Mouse (Mus musculus) ES-E14 (cell line): Measurements from ENCODE around the gene Lifr. TPM values are rescaled to one million over a fixed set of nuclear protein-coding genes. Genes with fewer than 3 reads are reported as not detected.
A peak's percentile ranks its signal among the peaks of the same experiment; 100 is the strongest.

ENCODE experiments used
- DNase-seq: peaks from one replicate; pipeline ENCODE4 v3.0.0-alpha.2; 2013; ENCODE audit warnings: low read depth, low spot score
- H3K27ac ChIP-seq: 2 replicates; pipeline ENCODE4 v1.5.1; 2012; ENCODE audit warnings: low read depth, mild to moderate bottlenecking, low read length, moderate library complexity, mixed read lengths; ENCODE audit not compliant: poor library complexity, insufficient read depth, severe bottlenecking
- H3K36me3 ChIP-seq: 2 replicates; pipeline ENCODE4 v1.6.1; 2012; ENCODE audit warnings: mild to moderate bottlenecking, low read length, moderate library complexity, mixed read lengths; ENCODE audit not compliant: control insufficient read depth, poor library complexity, insufficient read depth, severe bottlenecking
- H3K4me1 ChIP-seq, 2 experiments: fragments of 150-350 bp in 1 of 2; sonication (generic) in 1 of 2; 2 replicates each; pipeline ENCODE4 v1.6.1; 2012; ENCODE audit warnings: low read length in 2 of 2, mild to moderate bottlenecking in 1 of 2, mixed read lengths in 1 of 2; ENCODE audit not compliant: control insufficient read depth in 2 of 2, insufficient read depth in 2 of 2, poor library complexity in 1 of 2
- H3K4me3 ChIP-seq, 2 experiments: fragments of 150-350 bp in 1 of 2; sonication (generic) in 1 of 2; 2 replicates each; pipeline ENCODE4 v1.5.1; 2012; ENCODE audit warnings: low read length in 2 of 2, low read depth in 1 of 2, mild to moderate bottlenecking in 1 of 2, mixed read lengths in 1 of 2; ENCODE audit not compliant: insufficient read depth in 1 of 2, poor library complexity in 1 of 2, severe bottlenecking in 1 of 2
- H3K9ac ChIP-seq: 2 replicates; pipeline ENCODE4 v1.6.1; 2012; ENCODE audit warnings: low read depth, mild to moderate bottlenecking, low read length, mixed read lengths; ENCODE audit not compliant: poor library complexity, insufficient read depth, severe bottlenecking
- H3K9me3 ChIP-seq: fragments of 150-350 bp; sonication (generic); 2 replicates; pipeline ENCODE4 v1.6.1; 2012; ENCODE audit warnings: low read depth, mild to moderate bottlenecking, low read length; ENCODE audit not compliant: control insufficient read depth, insufficient read depth
- CHD2 ChIP-seq: IDR thresholded peaks from 2 replicates; pipeline ENCODE4 v1.6.1; 2014; ENCODE audit warnings: mild to moderate bottlenecking, low read depth, low read length, inconsistent platforms
- HCFC1 ChIP-seq: IDR thresholded peaks from 2 replicates; pipeline ENCODE4 v1.6.1; 2012; ENCODE audit warnings: low read length, inconsistent platforms, borderline replicate concordance; ENCODE audit not compliant: insufficient read depth
- MAFK ChIP-seq: IDR thresholded peaks from 2 replicates; pipeline ENCODE4 v1.6.1; 2014; ENCODE audit warnings: mild to moderate bottlenecking, low read depth, low read length, inconsistent platforms; ENCODE audit not compliant: insufficient read depth
- ZC3H11A ChIP-seq: IDR thresholded peaks from 2 replicates; pipeline ENCODE4 v1.6.1; 2012; ENCODE audit warnings: low read depth, mild to moderate bottlenecking, inconsistent platforms, low read length, borderline replicate concordance
- ZNF384 ChIP-seq: IDR thresholded peaks from 2 replicates; pipeline ENCODE4 v1.6.1; 2012; ENCODE audit warnings: low read depth, low read length, inconsistent platforms
- in situ Hi-C, 2 experiments: fragments of 600-800 bp; cut with MboI; formaldehyde crosslinking; loops; one replicate each; pipeline ENCODE4 v1.15.1; 2025; ENCODE audit warnings: low sequenced_read_pairs in 2 of 2, inconsistent platforms in 1 of 2; ENCODE audit not compliant: unreplicated experiment in 2 of 2
- total RNA-seq: library from RNA; depleted of rRNA; stranded (reverse); fragments of 300-350 nt; gene quantifications from 2 replicates; pipeline ENCODE4 v1.2.3, GENCODE M21; 2012

Lifr gene
- total RNA-seq, 1 experiment, result 89.3 TPM

GRCm38 (mm10) chr15:7103051-7103450 lies 12.6 kb downstream of the Lifr start:
- no peaks in the 10 kb centered on the region for H3K4me1 ChIP-seq
- in situ Hi-C loops, result no loop called here
- TF ChIP-seq CHD2, result no peak
- no peak for TF ChIP-seq ZC3H11A
- TF ChIP-seq HCFC1, result no peak
- no peak overlapping the region for H3K4me3 ChIP-seq
- H3K9me3 ChIP-seq, result no peaks in the 10 kb centered on the region
- H3K36me3 ChIP-seq, result no peaks in the 10 kb centered on the region
- DNase-seq, result no peak
- no peak overlapping the region for H3K27ac ChIP-seq
- H3K9ac ChIP-seq, result no peak overlapping the region

GRCm38 (mm10) chr15:7105224-7105623 lies 14.8 kb downstream of the Lifr start:
- TF ChIP-seq HCFC1, result no peak
- no peak for TF ChIP-seq ZC3H11A
- no peak for TF ChIP-seq MAFK
- TF ChIP-seq CHD2, result no peak
- no peak for TF ChIP-seq ZNF384
- Histone ChIP-seq H3K4me3 (no peak overlapping the region), H3K27ac (no peak overlapping the region), H3K4me1 (peaks cover 5 to 7% of the 10 kb centered on the region in 2 experiments; a peak in 2 of 4 replicates), H3K9me3 (no peaks in the 10 kb centered on the region), H3K9ac (no peak overlapping the region), H3K36me3 (no peaks in the 10 kb centered on the region; the same call in 1 of the 2 replicates)
- no peak for DNase-seq
- in situ Hi-C loops, result no loop called here

DNA sequence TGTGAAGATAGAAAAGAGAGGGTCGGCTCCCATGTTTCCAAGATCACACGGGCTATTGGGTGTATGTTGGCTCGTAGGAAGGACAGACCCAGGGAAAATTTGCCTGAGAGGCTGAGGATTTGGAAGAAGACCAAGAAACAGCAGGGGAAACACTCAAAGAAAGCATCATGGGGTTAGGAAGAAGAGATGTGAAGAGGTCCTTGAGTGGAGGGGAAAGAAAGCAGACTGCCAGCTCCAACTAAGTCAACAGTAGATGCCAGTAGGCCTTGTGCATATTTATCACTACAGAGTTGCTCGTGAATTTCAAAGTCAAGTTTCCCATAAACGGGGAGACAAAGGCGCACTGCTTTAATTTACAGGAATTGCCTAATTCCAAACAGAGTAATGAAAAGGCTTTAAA lies 17.7 kb downstream of the Lifr start:
- H3K9ac ChIP-seq, result no peak overlapping the region
- in situ Hi-C loops, result no loop called here
- no peak overlapping the region for H3K27ac ChIP-seq
- no peak overlapping the region for H3K4me3 ChIP-seq
- no peak for DNase-seq
- TF ChIP-seq MAFK, result no peak
- no peak for TF ChIP-seq ZNF384
- no peak for TF ChIP-seq CHD2
- no peaks in the 10 kb centered on the region; the same call in 1 of the 2 replicates for H3K36me3 ChIP-seq
- H3K9me3 ChIP-seq, result no peaks in the 10 kb centered on the region
- H3K4me1 ChIP-seq, result peaks cover 5 to 7% of the 10 kb centered on the region in 2 experiments; a peak in 2 of 4 replicates

- H3K9ac ChIP-seq, result no peak overlapping the region
- no peaks in the 10 kb centered on the region; the same call in 1 of the 2 replicates for H3K36me3 ChIP-seq
- in situ Hi-C loops, result no loop called here
- no peak for TF ChIP-seq MAFK
- no peak overlapping the region for H3K27ac ChIP-seq
- H3K4me1 ChIP-seq, result peaks cover 10 to 24% of the 10 kb centered on the region in 2 experiments; a peak in 3 of 4 replicates
- no peak for DNase-seq
- no peaks in the 10 kb centered on the region for H3K9me3 ChIP-seq
- H3K4me3 ChIP-seq, result no peak overlapping the region
Observed at GRCm38 (mm10) chr15:7112227-7112907, 22.0 kb downstream of the Lifr start.

GRCm38 (mm10) chr15:7113906-7114305 lies 23.5 kb downstream of the Lifr start:
- no peak overlapping the region for H3K4me3 ChIP-seq

More at GRCm38 (mm10) chr15:7113906-7114305, 23.5 kb downstream of the Lifr start:
- no peak for TF ChIP-seq CHD2
- no peak for TF ChIP-seq HCFC1
- TF ChIP-seq ZNF384, result no peak
- TF ChIP-seq ZC3H11A, result no peak
- TF ChIP-seq MAFK, result no peak
- Histone ChIP-seq H3K9me3 (no peaks in the 10 kb centered on the region), H3K4me1 (peaks cover 20 to 32% of the 10 kb centered on the region in 2 experiments), H3K36me3 (no peaks in the 10 kb centered on the region; the same call in 1 of the 2 replicates), H3K27ac (peak overlapping the region; percentile 100; the same call in 1 of the 2 replicates), H3K9ac (no peak overlapping the region)
- in situ Hi-C loops, result no loop called here
- no peak for DNase-seq
